Mouse (Mus musculus): ENCODE data around the gene Rsl1d1.
"Not testable (repeated sequence)": the region's sequence is repeated elsewhere in the genome, so short reads cannot be mapped to it uniquely, and the experiment has no call there.

Rsl1d1 gene

DNA sequence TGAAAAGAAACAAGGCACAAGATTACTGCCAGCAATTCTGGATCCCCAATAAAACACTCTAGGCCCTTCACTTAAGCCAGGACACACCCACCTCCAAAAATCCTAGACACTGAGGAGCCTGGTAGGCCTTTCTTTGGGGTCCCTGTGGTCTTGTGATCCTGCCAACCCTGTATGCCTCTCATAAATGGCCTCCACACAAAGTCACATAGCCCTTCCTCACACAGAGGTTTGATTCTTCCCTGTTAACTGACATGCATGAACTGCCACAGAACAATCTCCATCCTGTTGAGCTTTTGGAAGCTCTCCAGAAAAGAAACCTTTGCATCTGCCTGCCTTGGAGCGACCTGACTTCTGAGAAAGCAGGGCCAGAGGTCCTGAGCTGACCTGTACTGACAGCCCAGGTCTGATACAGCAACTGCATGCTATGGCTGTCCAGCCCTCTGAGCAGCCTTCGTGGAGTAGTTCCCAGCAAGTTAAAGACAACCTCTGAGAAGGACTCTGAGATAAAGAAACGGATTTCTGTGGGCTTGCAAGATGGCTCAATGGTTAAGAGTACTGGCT is 38.4 kb downstream of the Rsl1d1 start:
- DNase-seq (ENCODE audit: low read depth, low spot score): no peak

DNA sequence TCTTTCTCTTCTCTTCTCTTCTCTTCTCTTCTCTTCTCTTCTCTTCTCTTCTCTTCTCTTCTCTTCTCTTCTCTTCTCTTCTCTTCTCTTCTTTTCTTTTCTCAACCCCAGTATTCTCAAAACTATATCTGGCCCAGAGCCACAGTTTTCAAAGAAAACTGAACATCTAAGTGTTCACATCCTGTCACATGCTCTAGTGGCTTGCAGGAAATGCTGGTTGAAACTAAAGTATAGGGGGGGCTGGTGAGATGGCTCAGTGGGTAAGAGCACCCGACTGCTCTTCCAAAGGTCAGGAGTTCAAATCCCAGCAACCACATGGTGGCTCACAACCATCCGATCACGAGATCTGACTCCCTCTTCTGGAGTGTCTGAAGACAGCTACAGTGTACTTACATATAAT is 45.4 kb downstream of the Rsl1d1 start:
- DNase-seq (ENCODE audit: low read depth, low spot score): not testable (repeated sequence)

DNA sequence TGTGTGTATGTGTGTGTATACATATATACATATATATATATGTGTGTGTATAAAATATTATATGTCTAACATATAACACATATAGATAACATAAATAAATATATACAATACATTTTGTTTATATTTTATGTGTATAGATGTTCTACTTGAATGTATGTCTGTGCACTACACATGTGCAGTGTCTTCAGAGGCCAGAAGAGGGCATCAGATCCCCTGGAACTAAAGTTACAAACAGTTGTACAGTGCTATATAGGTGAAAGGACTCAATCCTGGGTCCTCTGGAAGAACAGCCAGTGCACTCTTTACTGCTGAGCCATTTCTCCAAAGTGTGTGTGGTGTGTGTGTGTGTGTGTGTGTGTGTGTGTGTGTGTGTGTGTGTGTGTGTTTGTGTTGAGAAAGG is 48.6 kb downstream of the Rsl1d1 start:
- DNase-seq (ENCODE audit: low read depth, low spot score): no peak

DNA sequence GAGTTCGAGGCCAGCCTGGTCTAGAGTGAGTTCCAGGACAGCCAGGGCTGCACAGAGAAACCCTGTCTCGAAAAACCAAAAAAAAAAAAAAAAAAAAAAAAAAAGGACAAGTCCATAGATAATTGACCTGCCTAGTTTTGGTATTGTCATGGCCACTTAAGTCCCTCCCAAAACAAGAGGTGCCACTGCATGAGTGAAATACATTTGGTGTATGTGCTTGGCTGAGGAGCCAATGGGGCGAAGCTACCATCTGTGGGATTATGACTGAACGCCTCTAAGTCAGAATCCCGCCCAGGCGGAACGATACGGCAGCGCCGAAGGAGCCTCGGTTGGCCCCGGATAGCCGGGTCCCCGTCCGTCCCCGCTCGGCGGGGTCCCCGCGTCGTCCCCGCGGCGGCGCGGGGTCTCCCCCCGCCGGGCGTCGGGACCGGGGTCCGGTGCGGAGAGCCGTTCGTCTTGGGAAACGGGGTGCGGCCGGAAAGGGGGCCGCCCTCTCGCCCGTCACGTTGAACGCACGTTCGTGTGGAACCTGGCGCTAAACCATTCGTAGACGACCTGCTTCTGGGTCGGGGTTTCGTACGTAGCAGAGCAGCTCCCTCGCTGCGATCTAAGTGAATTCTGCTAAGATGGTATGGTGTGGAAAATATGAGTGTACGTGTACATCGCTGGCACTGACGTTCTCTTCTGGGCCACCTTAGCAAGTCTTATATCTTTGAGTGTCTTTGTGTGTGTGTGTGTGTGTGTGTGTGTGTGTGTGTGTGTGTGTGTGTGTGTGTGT is 59.2 kb downstream of the Rsl1d1 start:
- DNase-seq (ENCODE audit: low read depth, low spot score): not testable (repeated sequence)

Measured in c-Kit-negative CD71-positive TER-119-positive erythroid progenitor cells, embryonic 14.5 days (primary cell).